Mouse (Mus musculus): Measurements from ENCODE around the gene Anxa9. TPM values are rescaled to one million over a fixed set of nuclear protein-coding genes. Genes with fewer than 3 reads are reported as not detected.

Anxa9 gene
- total and polyA plus RNA-seq, 3 experiments: 0.88 to 2.5 (median 1.2) TPM

DNA sequence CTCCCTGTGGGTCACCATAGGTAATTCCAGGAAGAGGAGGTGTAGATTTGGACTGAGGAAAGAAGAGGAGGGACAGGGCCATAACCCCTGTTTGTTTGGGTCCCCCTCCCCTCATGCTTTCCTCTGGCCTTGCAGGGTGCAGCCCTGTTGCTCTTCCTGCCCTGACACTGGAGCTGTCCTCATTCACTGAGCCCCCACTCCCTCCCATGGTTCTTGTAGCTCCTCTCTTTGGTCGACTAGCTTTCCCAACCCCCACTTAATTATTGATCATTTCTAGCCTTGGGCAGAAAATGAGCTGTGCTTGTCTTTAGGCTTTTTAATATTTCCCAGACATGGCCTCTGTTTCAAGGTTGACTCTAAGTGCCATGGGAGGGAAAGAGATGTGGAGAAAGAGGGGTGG, 22.9 kb downstream of the Anxa9 start:
- peak; percentile 54 for DNase-seq

DNA sequence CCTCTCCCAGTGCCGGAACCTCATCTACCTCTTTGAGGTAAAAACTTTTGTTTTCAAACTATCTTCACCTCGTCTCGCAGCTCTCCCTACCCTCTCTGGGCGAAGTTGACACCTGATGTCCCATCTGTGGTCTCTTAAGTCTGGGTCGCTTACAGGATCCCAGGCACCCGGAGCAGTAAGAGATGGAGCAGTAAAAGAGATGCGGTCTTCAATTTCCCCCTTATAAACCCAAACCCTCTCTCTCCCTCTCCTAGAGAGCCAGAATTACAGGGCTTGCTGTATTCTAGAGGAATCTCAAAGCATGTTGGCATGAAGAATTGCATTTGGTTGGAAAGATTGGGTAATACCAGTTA, 23.4 kb downstream of the Anxa9 start:
- DNase-seq: no peak

DNA sequence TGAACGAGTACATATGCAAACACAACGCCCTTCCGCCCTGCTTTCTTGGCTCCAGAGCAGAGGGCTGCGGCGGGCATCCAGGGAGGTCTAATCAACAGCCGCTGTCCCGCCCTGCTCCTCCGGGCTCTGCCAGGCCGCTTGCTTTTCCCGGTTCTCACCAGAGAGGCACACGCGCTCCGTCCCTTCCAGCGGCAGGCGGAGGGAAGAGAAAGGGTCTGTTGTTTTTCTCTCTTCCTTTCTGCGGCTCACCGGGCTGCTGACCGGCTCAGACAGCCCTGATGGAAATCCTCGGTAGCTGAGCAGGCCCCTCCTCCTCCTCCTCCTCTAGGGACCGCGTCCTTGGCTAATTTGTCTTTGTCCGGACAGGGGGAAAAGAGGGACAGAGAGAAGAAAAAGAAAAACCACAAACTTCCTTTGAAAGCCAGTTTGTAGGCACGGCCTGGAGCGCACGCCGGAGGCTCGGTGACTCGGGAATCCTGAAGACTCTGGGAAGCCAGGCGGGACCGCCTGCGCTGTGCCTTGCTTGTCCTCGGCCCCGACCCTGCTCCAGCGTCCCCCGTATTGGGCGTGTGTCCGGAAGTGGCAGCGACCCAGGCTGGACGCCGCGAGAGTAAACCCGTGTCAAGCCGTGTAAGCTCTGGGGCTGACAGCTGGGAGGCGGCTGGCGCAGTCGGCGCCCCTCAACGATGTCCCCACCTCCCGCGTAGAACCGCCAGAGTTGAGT, 23.9 kb downstream of the Anxa9 start:
- DNase-seq: peak; percentile 87

DNA sequence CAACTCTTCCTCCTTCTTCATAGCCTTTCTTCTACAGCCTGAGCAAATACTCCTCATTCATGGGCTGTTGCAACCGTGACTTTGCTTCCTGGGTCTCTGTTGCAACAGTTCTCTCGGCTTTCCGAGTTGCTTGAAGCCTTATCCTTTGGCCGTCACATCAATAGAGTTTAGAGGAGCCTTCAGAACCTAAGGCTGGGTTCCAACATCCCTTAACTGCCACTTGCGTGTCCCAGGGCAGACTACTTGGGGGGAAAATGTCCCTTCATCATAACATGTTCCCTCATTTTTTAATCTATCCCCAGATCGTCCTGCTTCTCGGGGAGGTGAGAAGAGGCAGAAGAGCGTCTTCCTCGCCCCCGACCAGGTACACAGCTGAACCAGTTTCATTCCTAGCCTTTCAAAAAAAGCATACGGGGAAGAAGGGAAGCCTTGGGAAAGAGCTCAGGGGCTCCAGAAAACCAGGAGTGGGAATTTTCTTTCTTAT, 24.6 kb downstream of the Anxa9 start:
- peak; percentile 77 for DNase-seq

DNA sequence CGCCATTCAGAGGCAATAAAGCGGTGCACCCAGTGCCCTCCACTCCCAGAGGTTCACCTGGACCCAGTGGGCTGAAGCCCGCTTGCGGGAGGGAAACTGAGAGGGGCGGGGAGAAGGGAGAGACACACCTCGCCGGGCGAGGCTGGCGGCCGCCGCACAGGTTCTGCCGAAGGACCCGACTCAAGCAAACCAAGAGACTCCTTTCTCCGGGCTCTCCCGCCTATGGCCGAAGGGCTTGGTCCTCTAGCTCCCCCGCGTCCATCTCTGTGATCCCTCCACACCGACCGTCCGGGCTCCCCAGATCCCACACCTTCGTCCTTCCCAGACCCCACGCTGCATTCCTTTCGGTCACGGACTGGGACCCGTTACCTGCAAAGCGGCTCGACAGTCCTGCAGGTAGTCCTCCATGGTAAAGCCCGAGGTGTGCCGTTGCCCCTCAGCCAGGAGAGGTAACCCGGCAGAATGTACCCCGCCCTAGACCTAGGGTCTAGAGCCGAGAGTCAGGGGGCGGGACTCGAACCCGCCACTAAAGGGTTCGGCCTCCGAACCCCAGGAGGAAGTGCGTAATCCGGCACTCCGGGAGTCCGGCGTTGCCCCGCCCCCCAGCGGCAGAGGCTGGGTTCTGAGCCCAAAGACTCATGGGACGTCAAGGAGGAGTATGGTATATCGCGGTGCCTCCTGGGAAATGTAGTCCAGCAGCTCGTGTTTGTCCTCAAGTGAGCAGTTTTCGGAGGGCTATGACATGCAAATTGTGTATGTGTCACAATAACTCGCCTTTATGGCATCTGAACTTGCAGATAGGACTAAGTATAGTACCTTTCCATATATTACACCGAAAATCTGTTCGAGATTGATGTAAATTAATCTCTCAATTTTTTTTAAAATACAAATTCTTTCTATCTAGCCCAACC, 25.5 kb downstream of the Anxa9 start, which contains the start of the genes Mindy1 and Prune1:
Gene Mindy1 (plus strand): TSS at position 130 of the 911 bp plus-strand sequence.
Gene Prune1 (minus strand): TSS at position 861 of the 911 bp plus-strand sequence.
- DNase-seq: peak; percentile 99

DNA sequence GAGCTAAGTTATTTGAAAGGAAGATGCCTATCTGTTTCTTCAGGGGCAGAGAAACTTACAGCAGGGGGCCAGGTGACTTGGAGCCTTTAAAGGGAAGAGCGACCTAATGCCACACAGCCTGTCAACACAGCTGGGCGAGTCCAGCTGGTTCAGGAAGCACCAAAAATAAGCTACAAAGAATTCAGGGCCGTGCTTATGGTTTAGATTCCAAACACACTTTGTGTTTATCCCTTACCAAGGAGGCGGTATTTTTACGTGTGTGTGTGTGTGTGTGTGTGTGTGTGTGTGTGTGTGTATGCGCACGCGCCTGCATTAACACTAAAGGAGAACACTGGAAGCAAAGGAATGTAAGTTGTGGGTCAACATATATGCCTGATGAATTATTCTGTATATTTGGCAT, 26.2 kb downstream of the Anxa9 start:
- DNase-seq: no peak

DNA sequence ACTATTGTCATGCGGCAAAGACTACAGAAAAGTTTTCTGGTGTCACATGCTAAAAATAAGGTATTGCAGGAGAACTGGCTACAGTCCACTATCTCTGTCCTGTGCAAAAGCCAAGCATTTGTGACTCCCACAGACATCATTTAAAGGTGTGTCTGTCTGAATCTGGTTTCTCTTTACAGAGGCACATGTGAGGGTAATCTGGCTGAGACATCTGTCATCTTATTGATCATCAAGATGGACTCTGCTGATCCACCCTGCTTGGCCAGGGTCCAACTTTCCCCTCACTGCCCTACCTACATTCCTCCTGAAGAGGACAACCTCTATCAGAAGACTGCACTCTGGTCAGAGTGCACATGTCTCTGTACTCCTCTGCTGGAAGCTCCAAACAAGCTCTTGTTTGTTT, 29.8 kb downstream of the Anxa9 start:
- no peak for DNase-seq

DNA sequence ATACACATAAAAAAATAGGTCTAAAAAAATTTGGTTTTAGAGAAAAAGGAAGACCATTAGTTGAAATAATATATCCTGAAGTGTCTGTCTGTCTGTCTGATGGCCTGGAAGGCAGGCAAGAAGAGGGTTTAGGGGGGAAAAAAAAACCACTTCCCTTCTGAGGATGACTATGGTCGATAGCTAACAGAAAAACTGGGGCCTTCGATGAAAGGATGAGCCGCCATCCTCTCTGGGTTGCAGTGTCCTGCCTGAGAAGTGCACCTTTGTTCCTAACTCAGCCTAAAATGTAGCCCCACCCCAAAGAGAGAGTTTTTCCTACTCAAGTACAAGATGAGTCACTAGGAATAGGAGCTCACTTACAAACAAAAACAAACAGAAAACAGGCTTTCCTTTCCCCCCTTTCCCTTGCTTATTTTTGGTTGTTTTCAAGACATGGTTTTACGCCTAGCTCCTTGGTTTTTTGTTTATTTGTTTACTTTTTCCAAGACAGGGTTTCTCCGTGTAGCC, 30.5 kb downstream of the Anxa9 start:
- no peak for DNase-seq

DNA sequence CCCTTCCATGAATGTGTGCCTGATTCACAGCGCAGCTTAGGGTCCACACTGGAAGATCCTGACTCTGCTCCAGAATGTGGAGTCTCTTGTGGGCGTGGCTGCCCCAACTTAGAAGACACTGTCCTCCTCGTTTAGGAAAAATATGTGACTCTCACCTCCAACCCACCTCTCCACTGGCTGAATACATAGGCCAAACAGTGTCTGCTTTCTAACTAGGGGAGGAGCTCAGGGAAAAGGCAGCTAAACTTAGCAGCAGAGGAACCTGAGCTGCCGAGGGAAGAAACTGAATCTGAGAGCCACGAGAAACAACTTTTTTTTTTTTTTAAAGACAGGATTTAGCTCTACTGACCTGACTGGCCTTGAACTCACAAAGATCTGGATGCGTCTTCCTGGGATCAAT, 31.8 kb downstream of the Anxa9 start:
- DNase-seq: no peak

DNA sequence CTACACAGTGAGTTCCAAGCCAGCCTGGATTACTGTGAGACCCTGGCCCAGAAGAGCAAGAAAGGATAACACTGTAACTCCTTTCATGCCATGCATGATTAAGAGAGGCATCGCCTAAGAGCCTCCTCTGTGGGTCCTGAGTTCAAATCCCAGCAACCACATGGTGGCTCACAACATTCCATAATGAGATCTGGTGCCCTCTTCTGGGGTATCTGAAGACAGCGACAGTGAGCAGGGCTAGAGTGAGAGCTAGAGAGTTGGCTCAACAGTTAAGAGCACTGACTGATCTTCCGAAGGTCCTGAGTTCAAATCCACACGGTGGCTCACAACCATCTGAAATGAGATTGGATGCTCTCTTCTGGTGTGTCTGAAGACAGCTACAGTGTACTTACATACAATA, 32.5 kb downstream of the Anxa9 start:
- no peak for DNase-seq

DNA sequence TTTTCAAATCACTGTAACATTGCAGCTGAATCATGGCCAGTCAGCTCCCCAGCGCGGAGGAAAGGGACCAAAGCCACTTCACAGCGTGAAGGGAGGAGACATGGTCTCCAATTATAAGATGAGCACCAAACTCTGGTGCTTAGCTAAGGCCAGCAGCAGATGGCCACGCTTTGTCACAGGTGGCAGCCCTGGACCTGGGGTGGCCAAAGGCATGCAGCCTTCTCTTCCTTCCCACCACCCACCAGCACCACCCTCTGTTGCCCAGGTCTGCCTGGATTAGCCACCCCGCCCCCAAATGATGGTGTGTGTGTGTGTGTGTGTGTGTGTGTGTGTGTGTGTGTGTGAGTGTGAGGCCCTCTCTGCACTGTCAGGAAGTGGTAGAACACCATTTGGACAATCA, 33.5 kb downstream of the Anxa9 start:
- DNase-seq: no peak

DNA sequence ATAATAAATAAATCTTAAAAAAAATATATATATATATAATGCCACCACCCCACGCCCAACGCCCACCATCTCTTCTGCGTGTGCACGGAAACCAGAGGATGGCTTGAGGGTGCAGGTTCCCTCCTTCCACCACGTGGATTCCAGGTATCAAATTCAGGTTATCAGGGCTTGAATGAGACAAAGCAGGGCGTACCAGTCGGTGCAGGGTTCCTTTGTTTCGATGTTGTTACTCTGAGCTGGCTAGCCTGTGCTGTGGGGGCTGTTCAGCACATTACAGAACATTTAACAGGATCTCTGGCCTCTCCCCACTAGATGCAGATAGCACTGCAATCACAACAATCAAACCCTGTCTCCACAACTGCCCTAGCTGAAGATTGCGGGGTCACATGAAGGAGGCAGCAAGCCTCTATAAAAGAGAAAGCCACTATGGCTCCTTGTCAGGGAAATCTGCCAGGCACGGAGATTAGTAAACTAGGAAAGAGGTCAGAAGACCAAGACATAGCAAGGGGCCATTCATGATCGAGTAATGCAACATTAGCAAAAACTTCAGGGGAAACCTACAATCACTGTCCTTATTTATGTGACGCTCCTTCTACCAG, 36.1 kb downstream of the Anxa9 start:
- DNase-seq: no peak

DNA sequence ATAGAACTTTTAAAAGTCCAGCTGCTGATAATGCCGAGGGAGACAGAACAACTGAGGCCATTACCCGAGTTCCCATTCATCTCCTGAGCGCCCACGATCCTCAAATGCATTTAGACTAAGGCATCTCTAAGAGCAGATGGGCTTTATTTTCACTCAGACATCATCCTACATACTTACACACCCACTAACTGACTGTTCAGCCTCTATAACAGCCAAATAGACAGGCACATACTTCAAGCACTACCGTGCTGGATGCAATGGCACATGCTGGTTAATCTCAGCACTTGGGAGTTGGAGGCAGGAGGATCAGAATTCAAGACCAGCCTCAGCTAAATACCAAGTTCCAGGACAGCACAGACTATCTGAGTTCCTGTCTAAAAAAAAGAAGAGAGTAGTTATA, 37.2 kb downstream of the Anxa9 start:
- no peak for DNase-seq

DNA sequence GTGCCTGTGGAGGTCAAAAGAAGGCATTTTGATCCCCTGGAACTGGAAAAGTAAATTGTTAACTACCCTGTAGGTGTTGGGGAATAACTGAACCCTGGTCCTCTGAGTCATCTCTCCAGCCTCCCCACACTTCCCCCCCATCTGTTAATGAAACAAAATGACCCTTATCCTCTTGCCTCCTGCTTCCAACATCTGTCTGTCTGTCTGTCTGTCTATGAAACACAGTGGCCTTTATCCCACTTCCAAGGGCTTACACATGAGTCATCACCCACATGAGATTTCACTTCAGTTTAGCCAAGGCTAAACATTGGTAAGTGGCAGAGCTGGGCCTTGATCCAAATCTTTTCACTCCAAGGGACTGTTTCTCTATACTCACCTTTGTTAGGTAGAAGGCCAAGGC, 39.1 kb downstream of the Anxa9 start:
- DNase-seq: peak; percentile 71

DNA sequence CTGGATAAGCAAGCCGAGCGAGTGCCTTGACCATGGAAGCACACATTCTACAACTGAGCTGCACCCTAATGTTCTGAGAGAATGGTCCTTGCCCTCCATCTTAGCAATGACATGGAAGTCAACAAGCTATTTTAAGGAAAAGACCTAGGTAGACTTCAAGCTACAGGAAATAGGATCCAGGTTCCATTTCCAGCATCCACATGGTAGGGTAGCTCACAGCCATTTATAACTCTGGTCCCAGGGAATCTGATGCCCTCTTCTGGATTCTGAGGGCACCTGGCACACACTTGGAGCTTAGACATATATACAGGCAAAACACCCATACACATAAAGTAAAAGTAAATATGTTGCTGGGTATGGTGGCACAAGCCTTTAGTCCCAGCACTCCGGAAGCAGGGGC, 40.9 kb downstream of the Anxa9 start:
- DNase-seq: no peak

DNA sequence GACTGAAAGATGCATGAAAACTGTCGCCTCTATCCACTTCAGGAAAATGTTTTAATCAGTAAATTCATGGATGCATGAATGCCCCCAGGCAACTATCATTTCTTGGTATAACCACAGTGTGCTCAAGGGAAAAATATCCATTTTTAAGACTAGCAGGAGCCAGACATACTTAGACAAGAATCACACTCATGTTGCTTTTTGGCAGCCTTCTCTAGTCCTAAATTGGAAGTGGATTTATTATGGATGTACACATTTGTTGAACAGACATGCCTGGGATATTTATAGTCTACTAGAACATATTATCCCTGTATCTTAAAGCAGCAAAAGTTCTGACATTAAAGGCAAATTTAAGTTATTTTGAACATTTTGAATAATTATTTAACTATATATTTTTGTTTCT, 42.3 kb downstream of the Anxa9 start:
- no peak for DNase-seq

DNA sequence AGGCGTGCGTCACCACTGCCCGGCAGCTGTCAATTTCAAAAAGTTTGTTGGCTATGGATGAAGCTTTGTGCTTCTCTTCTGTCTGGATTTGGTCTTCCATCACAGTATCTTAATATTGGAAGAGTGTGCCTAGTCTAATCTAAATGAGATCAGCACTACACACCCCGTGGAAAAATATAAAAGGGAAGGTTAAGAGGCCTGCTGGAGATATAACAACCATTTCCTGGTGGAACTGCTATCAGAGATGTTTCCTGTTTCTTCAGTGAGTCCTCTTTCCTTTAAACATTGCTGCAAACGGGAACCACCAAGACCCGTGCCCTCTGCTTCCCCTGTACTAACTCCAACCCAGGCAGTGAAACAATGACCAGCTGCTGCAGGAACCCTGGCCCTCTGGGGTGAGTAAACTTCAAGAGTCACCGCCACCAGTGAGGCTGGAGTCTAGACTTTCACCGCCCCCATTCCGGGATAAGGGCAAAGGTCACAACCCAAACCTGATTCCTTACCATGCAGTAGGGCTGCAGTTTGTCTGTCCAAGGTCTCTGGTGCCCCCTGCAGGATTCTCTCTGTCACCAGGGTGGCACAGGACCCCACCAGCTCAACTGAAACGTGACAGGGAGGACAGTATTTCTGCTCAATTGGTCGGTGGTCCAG, 43.8 kb downstream of the Anxa9 start:
- DNase-seq: peak; percentile 79

DNA sequence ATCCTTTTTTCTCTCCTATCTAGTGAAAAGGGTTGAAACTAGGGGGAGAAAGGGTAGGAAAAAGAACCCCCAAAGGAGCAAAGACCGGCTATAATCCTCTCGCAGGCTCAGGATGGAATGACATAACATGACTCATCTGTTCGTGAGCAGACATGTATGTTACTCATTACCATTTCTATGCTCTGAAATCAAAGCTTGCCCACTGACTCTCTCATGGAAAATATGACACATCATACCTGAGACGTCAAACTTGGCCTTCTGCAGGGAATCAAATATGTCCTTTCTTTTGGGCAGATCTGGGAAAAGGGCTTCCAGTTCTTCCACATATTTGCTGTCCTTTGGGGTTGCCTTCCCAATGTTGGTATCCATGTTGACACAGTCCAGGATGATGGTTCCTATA, 45.0 kb downstream of the Anxa9 start:
- no peak for DNase-seq

DNA sequence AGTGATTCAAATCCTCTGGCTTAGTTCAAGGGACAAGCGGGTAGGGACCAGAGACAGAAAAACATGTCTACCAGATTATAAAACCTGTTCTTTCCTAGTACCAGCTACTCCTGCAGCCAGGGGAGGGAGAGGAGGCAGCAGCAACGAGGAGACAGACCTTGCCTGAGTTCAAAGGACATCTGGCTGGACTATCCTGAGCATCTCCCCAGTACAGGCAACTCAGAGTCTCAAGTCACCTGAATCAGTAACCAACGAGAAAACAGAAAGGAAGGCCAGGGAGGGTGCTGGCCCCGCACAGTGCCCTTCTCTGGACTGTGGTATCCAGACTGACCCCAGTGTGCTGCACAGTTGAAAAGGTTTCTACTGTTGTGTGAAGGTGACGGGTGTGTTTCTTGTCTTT, 50.0 kb downstream of the Anxa9 start:
- no peak for DNase-seq

DNA sequence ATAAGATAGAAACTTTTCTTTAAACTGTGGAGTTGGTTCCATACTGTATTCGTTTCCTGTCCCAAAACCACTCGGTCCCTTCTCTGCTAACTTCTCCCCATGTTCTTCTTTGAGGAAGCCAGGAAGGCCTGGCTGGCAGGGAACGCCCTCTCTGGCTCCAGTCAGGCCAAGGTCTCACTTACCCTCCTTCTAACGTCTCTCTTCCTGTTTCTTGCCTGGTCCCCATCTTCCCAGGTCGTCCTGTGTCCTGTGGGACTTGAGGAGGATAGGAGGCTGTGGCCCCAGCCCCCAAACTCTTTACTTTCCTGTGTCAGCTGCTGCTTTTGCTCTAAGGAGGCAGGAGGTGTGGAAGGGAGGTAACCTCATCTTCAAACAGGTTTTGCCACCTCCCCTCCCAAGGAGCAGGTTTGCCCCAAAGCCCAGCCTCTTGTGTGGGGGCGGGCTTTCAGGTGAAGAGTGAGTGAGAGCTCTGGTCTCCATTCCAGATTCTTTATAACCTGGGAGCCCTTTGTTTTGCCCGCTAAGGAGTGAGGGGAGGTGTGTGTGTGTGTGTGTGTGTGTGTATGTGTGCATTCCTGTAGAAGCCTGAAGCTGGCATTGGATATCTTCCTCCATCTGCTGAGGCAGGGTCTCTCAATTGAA, 56.1 kb downstream of the Anxa9 start, which contains the start of gene Bnipl:
Gene Bnipl (minus strand): TSS at position 411 of the 642 bp plus-strand sequence.
- DNase-seq: no peak

DNA sequence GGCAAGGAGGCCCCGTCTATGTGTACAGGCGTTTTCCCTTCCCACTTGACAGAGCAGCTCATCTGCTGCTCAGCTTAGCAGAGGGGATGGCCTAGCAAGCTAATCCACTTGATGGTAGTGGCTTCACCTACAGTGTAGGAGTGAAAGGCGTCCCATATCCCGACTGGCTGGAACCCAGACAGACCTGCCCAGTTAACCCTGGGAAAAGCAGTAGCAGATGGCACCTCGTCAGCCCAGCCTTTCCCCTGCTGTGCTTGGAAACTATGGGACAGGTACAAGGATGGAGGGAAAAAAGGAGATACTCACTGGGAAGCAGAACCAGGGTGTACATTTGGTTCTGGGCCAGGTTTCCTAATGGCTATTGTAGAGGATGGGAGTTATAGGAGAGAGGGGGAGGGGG, 56.6 kb downstream of the Anxa9 start:
- DNase-seq: no peak
